ENCODE assay signal across 13 mouse cellular contexts in the genomic region with DNA sequence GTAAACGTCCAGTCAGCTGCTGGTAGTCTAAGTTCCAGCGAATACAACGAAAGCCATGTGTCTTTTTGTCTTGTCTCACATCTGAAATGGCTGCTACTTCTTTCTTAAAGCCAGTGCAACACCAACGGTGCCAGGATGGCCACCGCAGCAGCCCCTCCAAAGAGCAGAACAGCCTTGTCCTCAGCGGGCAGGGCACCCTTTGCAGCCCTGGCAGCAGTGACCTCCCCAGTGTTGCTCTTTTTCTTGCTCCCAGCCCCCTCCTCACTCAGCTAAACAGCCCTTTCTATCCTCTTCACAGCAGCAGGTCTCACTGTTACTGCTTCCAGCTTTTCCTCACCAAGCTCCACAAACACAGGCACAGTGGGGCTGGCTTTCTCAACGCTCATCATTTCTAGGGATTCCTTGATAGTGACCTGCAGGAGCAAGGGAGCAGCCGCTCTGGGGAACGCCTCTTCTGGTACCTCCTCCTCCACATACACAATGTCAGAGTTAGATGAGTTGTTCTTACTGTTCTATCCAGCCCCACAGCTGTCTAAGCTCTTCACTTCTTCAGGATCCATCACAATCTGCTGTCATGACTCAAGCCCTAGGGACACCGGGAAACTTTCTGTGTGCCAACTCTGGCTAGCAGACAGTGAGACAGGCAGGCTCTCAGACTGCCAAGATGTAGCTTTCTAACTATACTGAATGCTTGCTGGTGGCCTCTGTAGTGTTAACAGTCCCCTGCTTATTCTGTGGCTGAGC. TPM values are rescaled to one million over a fixed set of nuclear protein-coding genes. Genes with fewer than 3 reads are reported as not detected.
DNase-seq lines count a peak whose midpoint lies in the region; ATAC-seq and TF ChIP-seq lines count a peak whose summit lies in the region.
"Had no signal": no experiment of that assay in that cellular context is flagged by ENCODE, and none has a peak within 500 bp of the region (broad histone marks: within the 10 kb centered on the region; RNA-seq: fewer than 3 reads in every experiment).

No protein-coding gene starts in this region.

- H3K4me3 ChIP-seq in hindbrain, embryonic 12.5 days, result no peak overlapping the region
- H3K4me3 ChIP-seq in hindbrain, embryonic 11.5 days (ENCODE audit: low read depth, low read length), result no peak overlapping the region
- no peak overlapping the region for H3K4me3 ChIP-seq in C2C12 (ENCODE audit: insufficient read depth, poor library complexity, severe bottlenecking)
- no peak overlapping the region for H3K4me3 ChIP-seq in hindbrain, postnatal 0 days (ENCODE audit: low read length)
- no peak overlapping the region for H3K4me3 ChIP-seq in lung, adult 2 months (replicated peaks; ENCODE audit: extremely low read depth, low read depth, low read length)
- H3K4me3 ChIP-seq: embryonic facial prominence, embryonic 15.5 days; liver, embryonic 12.5 days had no signal

- H3ac ChIP-seq in C2C12 (ENCODE audit: control insufficient read depth, insufficient read length, low read depth), result peak overlapping the region; percentile 35

- H3K79me2 ChIP-seq in C2C12 (ENCODE audit: control insufficient read depth, insufficient read depth), result no peaks in the 10 kb centered on the region

- no peaks in the 10 kb centered on the region for H3K4me1 ChIP-seq in hindbrain, embryonic 12.5 days
- H3K4me1 ChIP-seq in hindbrain, embryonic 11.5 days (replicated peaks; ENCODE audit: control insufficient read depth, insufficient read depth, low read length), result no peaks in the 10 kb centered on the region
- peaks cover 5% of the 10 kb centered on the region; the same call in 1 of the 2 replicates for H3K4me1 ChIP-seq in hindbrain, postnatal 0 days (ENCODE audit: insufficient read depth, low read length)
- H3K4me1 ChIP-seq in lung, adult 2 months (ENCODE audit: control insufficient read depth, insufficient read depth, low read length), result no peaks in the 10 kb centered on the region
- H3K4me1 ChIP-seq: liver, embryonic 12.5 days had no signal

- no peaks in the 10 kb centered on the region for H3K27me3 ChIP-seq in hindbrain, embryonic 12.5 days
- no peaks in the 10 kb centered on the region for H3K27me3 ChIP-seq in hindbrain, embryonic 11.5 days (ENCODE audit: control insufficient read depth, insufficient read depth, low read length)
- no peaks in the 10 kb centered on the region for H3K27me3 ChIP-seq in C2C12 (ENCODE audit: control insufficient read depth, insufficient read depth, insufficient read length)
- H3K27me3 ChIP-seq in hindbrain, postnatal 0 days (ENCODE audit: insufficient read depth, low read length), result no peaks in the 10 kb centered on the region
- H3K27me3 ChIP-seq: embryonic facial prominence, embryonic 15.5 days; liver, embryonic 12.5 days had no signal

- no peaks in the 10 kb centered on the region for H3K9me3 ChIP-seq in hindbrain, embryonic 12.5 days (replicated peaks)
- no peaks in the 10 kb centered on the region for H3K9me3 ChIP-seq in hindbrain, embryonic 11.5 days (ENCODE audit: control insufficient read depth, low read length)
- H3K9me3 ChIP-seq in hindbrain, postnatal 0 days (ENCODE audit: low read length), result no peaks in the 10 kb centered on the region
- H3K9me3 ChIP-seq: embryonic facial prominence, embryonic 15.5 days; liver, embryonic 12.5 days had no signal

- no peak for TF ChIP-seq CTCF in C2C12 (IDR thresholded peaks at IDR 0.05; ENCODE audit: control insufficient read depth, insufficient read depth, insufficient read length)
- TF ChIP-seq CTCF in hindbrain, postnatal 0 days (IDR thresholded peaks at IDR 0.05; ENCODE audit: low read depth), result no peak
- TF ChIP-seq CTCF in lung, adult 2 months (IDR thresholded peaks at IDR 0.05; ENCODE audit: insufficient read depth, low read length), result no peak

- 72% methylated on average over 10 of the region's 10 CpGs for WGBS in hindbrain, embryonic 12.5 days
- WGBS in hindbrain, embryonic 11.5 days, result 77% methylated on average over 10 of the region's 10 CpGs
- WGBS in hindbrain, postnatal 0 days, result 53% methylated on average over 10 of the region's 10 CpGs
- 74% methylated on average over 10 of the region's 10 CpGs for WGBS in lung, adult 2 months

- DNase-seq in hindbrain, embryonic 11.5 days (ENCODE audit: low spot score), result no peak
- DNase-seq in brain, adult 2 months (ENCODE audit: low read depth, low spot score), result peak; percentile 48
- peak; percentile 53 for DNase-seq in hindbrain, postnatal 0 days (ENCODE audit: low spot score)
- no peak for DNase-seq in lung, adult 2 months
- no peak for DNase-seq in thymus, postnatal 25 days
- DNase-seq: gastrocnemius, postnatal 36 days; thymus, adult 2 months had no signal

- H3K79me3 ChIP-seq in C2C12 (ENCODE audit: low read depth), result no peaks in the 10 kb centered on the region

- H3K27ac ChIP-seq in hindbrain, embryonic 12.5 days, result no peak overlapping the region
- no peak overlapping the region for H3K27ac ChIP-seq in hindbrain, embryonic 11.5 days (ENCODE audit: low read depth, low read length)
- peak overlapping the region; percentile 65 for H3K27ac ChIP-seq in hindbrain, postnatal 0 days
- H3K27ac ChIP-seq: embryonic facial prominence, embryonic 15.5 days; liver, embryonic 12.5 days had no signal

- no peak overlapping the region for H3K4me2 ChIP-seq in hindbrain, embryonic 12.5 days (replicated peaks)
- no peak overlapping the region for H3K4me2 ChIP-seq in hindbrain, embryonic 11.5 days (replicated peaks; ENCODE audit: low read depth, low read length)
- peak overlapping the region; percentile 33 for H3K4me2 ChIP-seq in hindbrain, postnatal 0 days (ENCODE audit: low read depth, low read length)
- H3K4me2 ChIP-seq: embryonic facial prominence, embryonic 15.5 days; liver, embryonic 12.5 days had no signal

- H3K9ac ChIP-seq in hindbrain, embryonic 12.5 days, result 0 out of 2 replicates have a peak overlapping the region, but pooled peaks have one; percentile 8
- no peak overlapping the region for H3K9ac ChIP-seq in hindbrain, embryonic 11.5 days (ENCODE audit: low read depth, low read length)
- no peak overlapping the region for H3K9ac ChIP-seq in hindbrain, postnatal 0 days (replicated peaks; ENCODE audit: low read length)
- H3K9ac ChIP-seq: embryonic facial prominence, embryonic 15.5 days; liver, embryonic 12.5 days had no signal

- TF ChIP-seq POLR2A in lung, adult 2 months (IDR thresholded peaks at IDR 0.05; ENCODE audit: borderline replicate concordance, extremely low read depth, low read depth, low read length), result no peak

- no peak for ATAC-seq in hindbrain, embryonic 12.5 days (ENCODE audit: low FRiP score)
- ATAC-seq in hindbrain, embryonic 11.5 days (ENCODE audit: low FRiP score), result no peak
- ATAC-seq in hindbrain, postnatal 0 days, result peak; percentile 85
- ATAC-seq: activated CD4-positive, CD25-positive, alpha-beta regulatory T cell, adult 4 months; liver, embryonic 12.5 days had no signal

- H3K36me3 ChIP-seq in hindbrain, embryonic 12.5 days, result no peaks in the 10 kb centered on the region
- no peaks in the 10 kb centered on the region for H3K36me3 ChIP-seq in hindbrain, embryonic 11.5 days (ENCODE audit: control insufficient read depth, insufficient read depth, low read length)
- no peaks in the 10 kb centered on the region for H3K36me3 ChIP-seq in C2C12 (ENCODE audit: control insufficient read depth, insufficient read depth)
- no peaks in the 10 kb centered on the region for H3K36me3 ChIP-seq in hindbrain, postnatal 0 days (ENCODE audit: insufficient read depth, low read length)
- H3K36me3 ChIP-seq: embryonic facial prominence, embryonic 15.5 days; liver, embryonic 12.5 days had no signal

TF ChIP-seq in C2C12, 6 proteins besides CTCF, POLR2A, EP300 and RAD21:
- TF ChIP-seq MYOD1 (IDR thresholded peaks at IDR 0.05; ENCODE audit: control insufficient read depth, insufficient read length, low read depth) (peak; percentile 94), MYOG (IDR thresholded peaks at IDR 0.05; ENCODE audit: control insufficient read depth, extremely low read depth, insufficient read length) (no peak)
TF ChIP-seq in C2C12: peak in this region for 1.

RNA-seq across cellular contexts. Expression of a gene that starts 8.9 kb away (rescaled TPM):
- polyA plus RNA-seq in hindbrain, embryonic 12.5 days (2016; fragmentation: Nextera tagmentation; extraction: Ambion mirVana), result 5.0 and 5.9 TPM in 2 replicates
- 5.0 and 5.5 TPM in 2 replicates for polyA plus RNA-seq in hindbrain, embryonic 11.5 days (2014; fragmentation: Nextera tagmentation; extraction: Ambion mirVana)
- 0.48 TPM for polyA plus RNA-seq in C2C12 (2012; fragmentation: generic; extraction: Trizol)
- 2.1 and 4.6 TPM in 2 replicates for total RNA-seq in hindbrain, postnatal 0 days (2014; rRNA removed)
- 3.9 and 4.6 TPM in 2 replicates for polyA plus RNA-seq in hindbrain, postnatal 0 days (2015; fragmentation: Nextera tagmentation; extraction: Ambion mirVana)
- 0.19 and 0.39 TPM in 2 replicates for polyA plus RNA-seq in lung, adult 2 months (2012; rRNA removed)

RNA-seq across cellular contexts. Expression of a gene that starts 17.8 kb away (rescaled TPM):
- 86.1 and 97.6 TPM in 2 replicates for polyA plus RNA-seq in hindbrain, embryonic 12.5 days (2016; fragmentation: Nextera tagmentation; extraction: Ambion mirVana)
- 75.9 and 94.5 TPM in 2 replicates for polyA plus RNA-seq in hindbrain, embryonic 11.5 days (2014; fragmentation: Nextera tagmentation; extraction: Ambion mirVana)
- polyA plus RNA-seq in C2C12 (2012; fragmentation: generic; extraction: Trizol), result 452 TPM
- total RNA-seq in hindbrain, postnatal 0 days (2014; rRNA removed), result 54.3 and 73.1 TPM in 2 replicates
- 83.3 and 86.3 TPM in 2 replicates for polyA plus RNA-seq in hindbrain, postnatal 0 days (2015; fragmentation: Nextera tagmentation; extraction: Ambion mirVana)
- 24.2 and 28.6 TPM in 2 replicates for polyA plus RNA-seq in lung, adult 2 months (2012; rRNA removed)

RNA-seq across cellular contexts. Expression of a gene that starts 17.9 kb away (rescaled TPM):
- polyA plus RNA-seq in hindbrain, embryonic 12.5 days (2016; fragmentation: Nextera tagmentation; extraction: Ambion mirVana), result not detected in 2 replicates
- polyA plus RNA-seq in hindbrain, embryonic 11.5 days (2014; fragmentation: Nextera tagmentation; extraction: Ambion mirVana), result not detected in 2 replicates
- 0.01 TPM for polyA plus RNA-seq in C2C12 (2012; fragmentation: generic; extraction: Trizol)
- total RNA-seq in hindbrain, postnatal 0 days (2014; rRNA removed), result 0.10 and 0.18 TPM in 2 replicates
- polyA plus RNA-seq in hindbrain, postnatal 0 days (2015; fragmentation: Nextera tagmentation; extraction: Ambion mirVana), result not detected in 2 replicates
- polyA plus RNA-seq in lung, adult 2 months (2012; rRNA removed), result 1.2 and 3.7 TPM in 2 replicates
- total RNA-seq: megakaryocyte progenitor cell, adult 5-6 weeks had no signal
- polyA plus RNA-seq: activated CD4-positive, CD25-positive, alpha-beta regulatory T cell, adult 4 months; embryonic facial prominence, embryonic 15.5 days; liver, embryonic 12.5 days had no signal

RNA-seq across cellular contexts. Expression of a gene that starts 31.6 kb away (rescaled TPM):
- 57.9 and 64.7 TPM in 2 replicates for polyA plus RNA-seq in hindbrain, embryonic 12.5 days (2016; fragmentation: Nextera tagmentation; extraction: Ambion mirVana)
- 62.1 and 62.2 TPM in 2 replicates for polyA plus RNA-seq in hindbrain, embryonic 11.5 days (2014; fragmentation: Nextera tagmentation; extraction: Ambion mirVana)
- polyA plus RNA-seq in C2C12 (2012; fragmentation: generic; extraction: Trizol), result 27.2 TPM
- total RNA-seq in hindbrain, postnatal 0 days (2014; rRNA removed), result 15.2 and 15.6 TPM in 2 replicates
- polyA plus RNA-seq in hindbrain, postnatal 0 days (2015; fragmentation: Nextera tagmentation; extraction: Ambion mirVana), result 41.0 and 47.3 TPM in 2 replicates
- 2.1 and 3.4 TPM in 2 replicates for polyA plus RNA-seq in lung, adult 2 months (2012; rRNA removed)

RNA-seq across cellular contexts. Expression of a gene that starts 31.6 kb away (rescaled TPM):
- 213 and 222 TPM in 2 replicates for polyA plus RNA-seq in hindbrain, embryonic 12.5 days (2016; fragmentation: Nextera tagmentation; extraction: Ambion mirVana)
- 196 and 230 TPM in 2 replicates for polyA plus RNA-seq in hindbrain, embryonic 11.5 days (2014; fragmentation: Nextera tagmentation; extraction: Ambion mirVana)
- 166 TPM for polyA plus RNA-seq in C2C12 (2012; fragmentation: generic; extraction: Trizol)
- 84.2 and 91.5 TPM in 2 replicates for total RNA-seq in hindbrain, postnatal 0 days (2014; rRNA removed)
- 219 and 228 TPM in 2 replicates for polyA plus RNA-seq in hindbrain, postnatal 0 days (2015; fragmentation: Nextera tagmentation; extraction: Ambion mirVana)
- 65.4 and 101 TPM in 2 replicates for polyA plus RNA-seq in lung, adult 2 months (2012; rRNA removed)

Comparison
In these comparisons a context has a peak if more than half of its experiments do, and no peak if none do; other contexts are left out.
1. DNase-seq: peak in brain, adult 2 months (single experiment) and hindbrain, postnatal 0 days (single experiment); none in hindbrain, embryonic 11.5 days (single experiment), lung, adult 2 months (single experiment) and thymus, postnatal 25 days (single experiment).